Mouse (Mus musculus): ENCODE data around the gene B130006D01Rik. TPM values are rescaled to one million over a fixed set of nuclear protein-coding genes. Genes with fewer than 3 reads are reported as not detected.

Gene B130006D01Rik
- total and polyA plus RNA-seq, 2 experiments from 2014 or later = 0.23 to 0.57 TPM

DNA sequence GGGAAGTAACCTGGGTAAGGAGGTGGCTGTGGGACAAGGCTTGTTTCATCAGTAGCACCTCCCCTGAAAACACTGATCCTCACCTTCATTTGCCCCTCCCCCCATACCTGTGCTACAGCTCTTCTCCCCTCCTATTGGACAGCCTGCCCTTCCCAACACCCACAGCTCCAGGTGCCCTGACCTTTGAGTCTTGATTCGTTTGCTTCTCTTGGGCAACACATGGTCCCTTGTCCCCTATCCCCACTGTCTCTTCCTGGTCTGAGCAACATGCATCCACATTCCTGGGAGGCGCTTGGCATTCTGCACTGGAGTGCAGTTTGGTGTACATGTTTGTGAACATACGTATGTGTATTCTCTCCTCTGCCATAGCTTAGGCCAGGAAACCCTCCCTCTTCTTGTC lies 40.4 kb upstream of the B130006D01Rik start:
- ATAC-seq (ENCODE audit: insufficient read depth, low read depth) = no peak
- no peaks in the 10 kb centered on the region for H3K27me3 ChIP-seq (ENCODE audit: control insufficient read depth, insufficient read depth, low read length)
- peaks cover 34% of the 10 kb centered on the region for H3K36me3 ChIP-seq (replicated peaks; ENCODE audit: control insufficient read depth, insufficient read depth, low read length)
- DNase-seq (ENCODE audit: low spot score) = no peak
- H3K9ac ChIP-seq (replicated peaks; ENCODE audit: low read depth, low read length) = no peak overlapping the region
- H3K27ac ChIP-seq (ENCODE audit: low read depth) = no peak overlapping the region
- H3K4me3 ChIP-seq (ENCODE audit: low read depth, low read length) = no peak overlapping the region
- no peak overlapping the region for H3K4me2 ChIP-seq (ENCODE audit: low read depth, low read length)
- WGBS = 75% methylated on average over 3 of the region's 3 CpGs
- no peaks in the 10 kb centered on the region for H3K9me3 ChIP-seq (replicated peaks; ENCODE audit: control insufficient read depth, low read length)
- no peaks in the 10 kb centered on the region for H3K4me1 ChIP-seq (ENCODE audit: control insufficient read depth, insufficient read depth)
- TF ChIP-seq EP300 (IDR thresholded peaks at IDR 0.05; ENCODE audit: low read depth) (no peak), CTCF (IDR thresholded peaks at IDR 0.05; ENCODE audit: low read depth) (no peak)

DNA sequence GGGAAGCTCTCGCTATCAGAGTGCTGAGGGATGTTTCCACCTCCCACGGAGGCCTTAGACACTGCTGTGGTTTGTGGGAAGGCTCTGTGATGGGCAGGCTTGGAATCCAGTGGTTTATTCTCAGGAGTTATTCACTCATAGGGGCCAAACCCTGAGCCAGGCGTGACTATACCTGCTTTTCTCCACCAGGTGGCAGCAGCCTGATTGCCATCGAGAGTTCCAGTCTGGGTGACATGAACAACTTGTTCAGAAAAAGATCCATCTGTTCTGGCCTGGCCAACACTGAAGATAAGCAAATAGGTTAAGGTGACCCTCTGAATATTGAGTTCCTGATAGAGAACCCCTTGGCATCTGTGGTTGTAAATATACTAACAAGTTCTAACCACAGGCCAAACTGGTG lies 37.4 kb upstream of the B130006D01Rik start:
- H3K4me1 ChIP-seq (ENCODE audit: control insufficient read depth, insufficient read depth) = peaks cover 13% of the 10 kb centered on the region
- H3K27me3 ChIP-seq (ENCODE audit: control insufficient read depth, insufficient read depth, low read length) = no peaks in the 10 kb centered on the region
- no peak overlapping the region for H3K4me2 ChIP-seq (ENCODE audit: low read depth, low read length)
- 0 out of 2 replicates have a peak, but pooled peaks cover 7% of the 10 kb centered on the region for H3K36me3 ChIP-seq (replicated peaks; ENCODE audit: control insufficient read depth, insufficient read depth, low read length)
- H3K9ac ChIP-seq (replicated peaks; ENCODE audit: low read depth, low read length) = no peak overlapping the region
- no peak overlapping the region for H3K27ac ChIP-seq (ENCODE audit: low read depth)
- H3K9me3 ChIP-seq (replicated peaks; ENCODE audit: control insufficient read depth, low read length) = no peaks in the 10 kb centered on the region
- TF ChIP-seq EP300 (IDR thresholded peaks at IDR 0.05; ENCODE audit: low read depth) = no peak
- peak; percentile 94 for TF ChIP-seq CTCF (IDR thresholded peaks at IDR 0.05; ENCODE audit: low read depth)
- ATAC-seq (ENCODE audit: insufficient read depth, low read depth) (peak; percentile 37; the same call in 1 of the 2 replicates), DNase-seq (ENCODE audit: low spot score) (peak; percentile 74)
- WGBS = 2% methylated on average over 4 of the region's 4 CpGs
- no peak overlapping the region for H3K4me3 ChIP-seq (ENCODE audit: low read depth, low read length)

GRCm38 (mm10) chr11:95687084-95687656 lies 36.2 kb upstream of the B130006D01Rik start:
- Histone ChIP-seq H3K4me3 (ENCODE audit: low read depth, low read length) (no peak overlapping the region), H3K27me3 (ENCODE audit: control insufficient read depth, insufficient read depth, low read length) (no peaks in the 10 kb centered on the region), H3K4me1 (ENCODE audit: control insufficient read depth, insufficient read depth) (peaks cover 13% of the 10 kb centered on the region), H3K36me3 (replicated peaks; ENCODE audit: control insufficient read depth, insufficient read depth, low read length) (no peaks in the 10 kb centered on the region), H3K9me3 (replicated peaks; ENCODE audit: control insufficient read depth, low read length) (no peaks in the 10 kb centered on the region), H3K9ac (replicated peaks; ENCODE audit: low read depth, low read length) (no peak overlapping the region), H3K27ac (ENCODE audit: low read depth) (no peak overlapping the region), H3K4me2 (ENCODE audit: low read depth, low read length) (no peak overlapping the region)
- ATAC-seq (ENCODE audit: insufficient read depth, low read depth) = no peak
- no peak for DNase-seq (ENCODE audit: low spot score)
- 40% methylated on average over 11 of the region's 11 CpGs for WGBS
- TF ChIP-seq CTCF (IDR thresholded peaks at IDR 0.05; ENCODE audit: low read depth) (peak; percentile 32), EP300 (IDR thresholded peaks at IDR 0.05; ENCODE audit: low read depth) (no peak)

GRCm38 (mm10) chr11:95688515-95688914 lies 34.9 kb upstream of the B130006D01Rik start:
- Histone ChIP-seq H3K36me3 (replicated peaks; ENCODE audit: control insufficient read depth, insufficient read depth, low read length) (no peaks in the 10 kb centered on the region), H3K27ac (ENCODE audit: low read depth) (peak overlapping the region; percentile 78), H3K9ac (replicated peaks; ENCODE audit: low read depth, low read length) (peak overlapping the region; percentile 22; the same call in 1 of the 2 replicates), H3K4me2 (ENCODE audit: low read depth, low read length) (peak overlapping the region; percentile 43), H3K4me3 (ENCODE audit: low read depth, low read length) (no peak overlapping the region), H3K9me3 (replicated peaks; ENCODE audit: control insufficient read depth, low read length) (no peaks in the 10 kb centered on the region), H3K27me3 (ENCODE audit: control insufficient read depth, insufficient read depth, low read length) (no peaks in the 10 kb centered on the region), H3K4me1 (ENCODE audit: control insufficient read depth, insufficient read depth) (peaks cover 13% of the 10 kb centered on the region)
- peak; percentile 53; the same call in 1 of the 2 replicates for ATAC-seq (ENCODE audit: insufficient read depth, low read depth)
- peak; percentile 72 for DNase-seq (ENCODE audit: low spot score)
- 31% methylated on average over 6 of the region's 6 CpGs for WGBS
- no peak for TF ChIP-seq EP300 (IDR thresholded peaks at IDR 0.05; ENCODE audit: low read depth)
- TF ChIP-seq CTCF (IDR thresholded peaks at IDR 0.05; ENCODE audit: low read depth) = no peak

- no peaks in the 10 kb centered on the region for H3K27me3 ChIP-seq (ENCODE audit: control insufficient read depth, insufficient read depth, low read length)
- no peaks in the 10 kb centered on the region for H3K36me3 ChIP-seq (replicated peaks; ENCODE audit: control insufficient read depth, insufficient read depth, low read length)
- H3K4me2 ChIP-seq (ENCODE audit: low read depth, low read length) = peak overlapping the region; percentile 43
- no peak overlapping the region for H3K4me3 ChIP-seq (ENCODE audit: low read depth, low read length)
- H3K4me1 ChIP-seq (ENCODE audit: control insufficient read depth, insufficient read depth) = peaks cover 13% of the 10 kb centered on the region
- H3K9ac ChIP-seq (replicated peaks; ENCODE audit: low read depth, low read length) = no peak overlapping the region; the same call in 1 of the 2 replicates
- TF ChIP-seq EP300 (IDR thresholded peaks at IDR 0.05; ENCODE audit: low read depth) = no peak
- TF ChIP-seq CTCF (IDR thresholded peaks at IDR 0.05; ENCODE audit: low read depth) = no peak
- H3K27ac ChIP-seq (ENCODE audit: low read depth) = peak overlapping the region; percentile 78
- no peaks in the 10 kb centered on the region for H3K9me3 ChIP-seq (replicated peaks; ENCODE audit: control insufficient read depth, low read length)
- DNase-seq (ENCODE audit: low spot score) (peak; percentile 34), ATAC-seq (ENCODE audit: insufficient read depth, low read depth) (peak; percentile 59)
- WGBS = 11% methylated on average over 7 of the region's 7 CpGs
Measured at GRCm38 (mm10) chr11:95688981-95689380, 34.4 kb upstream of the B130006D01Rik start.

DNA sequence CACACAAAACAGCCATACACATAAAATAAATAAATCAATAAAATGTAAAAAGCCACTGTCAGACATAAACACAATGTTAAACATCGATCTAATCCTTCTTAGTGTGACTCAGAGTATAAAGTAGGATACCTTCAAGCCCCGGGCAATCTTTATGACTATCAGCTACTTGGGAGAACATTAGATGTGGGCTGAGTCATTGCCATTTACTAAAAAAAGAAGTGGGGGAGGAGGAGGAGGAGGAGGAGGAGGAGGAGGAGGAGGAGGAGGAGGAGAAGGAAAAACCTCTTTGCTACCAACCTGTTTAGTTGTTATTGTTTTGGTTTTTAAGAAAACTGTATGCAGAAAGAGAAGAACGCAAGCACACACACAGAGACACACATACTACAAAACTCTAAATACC lies 33.8 kb upstream of the B130006D01Rik start:
- Histone ChIP-seq H3K4me2 (ENCODE audit: low read depth, low read length) (no peak overlapping the region), H3K9me3 (replicated peaks; ENCODE audit: control insufficient read depth, low read length) (no peaks in the 10 kb centered on the region), H3K4me1 (ENCODE audit: control insufficient read depth, insufficient read depth) (peaks cover 13% of the 10 kb centered on the region), H3K9ac (replicated peaks; ENCODE audit: low read depth, low read length) (no peak overlapping the region), H3K4me3 (ENCODE audit: low read depth, low read length) (no peak overlapping the region), H3K27me3 (ENCODE audit: control insufficient read depth, insufficient read depth, low read length) (no peaks in the 10 kb centered on the region), H3K27ac (ENCODE audit: low read depth) (peak overlapping the region; percentile 78), H3K36me3 (replicated peaks; ENCODE audit: control insufficient read depth, insufficient read depth, low read length) (no peaks in the 10 kb centered on the region)
- TF ChIP-seq CTCF (IDR thresholded peaks at IDR 0.05; ENCODE audit: low read depth) (no peak), EP300 (IDR thresholded peaks at IDR 0.05; ENCODE audit: low read depth) (no peak)
- no peak for ATAC-seq (ENCODE audit: insufficient read depth, low read depth)
- no peak for DNase-seq (ENCODE audit: low spot score)
- WGBS = 52% methylated on average over 3 of the region's 3 CpGs
